Mouse (Mus musculus) stomach, postnatal 0 days (tissue): Measurements from ENCODE around the gene Tnr.

Source experiments
- CTCF ChIP-seq: IDR thresholded peaks from 2 replicates; pipeline ENCODE4 v1.5.1; 2016; ENCODE audit warnings: antibody characterized with exemption, low read depth, mild to moderate bottlenecking, moderate library complexity
- EP300 ChIP-seq: optimal IDR thresholded peaks from 2 replicates; pipeline ENCODE3; 2016; ENCODE audit warnings: antibody characterized with exemption

GRCm38 (mm10) chr1:159879866-159880265 lies 356.3 kb downstream of the Tnr start:
- TF ChIP-seq CTCF = no peak
- TF ChIP-seq EP300 = no peak
